Mouse (Mus musculus) adrenal gland, postnatal 25 days (tissue): ENCODE results near the gene Gabrb3. TPM values are rescaled to one million over a fixed set of nuclear protein-coding genes. Genes with fewer than 3 reads are reported as not detected.
"Not testable (repeated sequence)": the region's sequence is repeated elsewhere in the genome, so short reads cannot be mapped to it uniquely, and the experiment has no call there.

Source experiments
- DNase-seq: peaks from one replicate; pipeline ENCODE4 v3.0.0; 2021; ENCODE audit warnings: mixed read lengths
- microRNA-seq, 2 experiments: library from miRNA; unstranded; fragments of <30 nt; microRNA quantifications; one replicate each; pipeline ENCODE4 v1.2.0; 2021
- total RNA-seq: library from RNA; stranded (reverse); gene quantifications from 2 replicates; pipeline ENCODE4 v1.2.3, GENCODE M21; 2021

Gene Gabrb3
- total RNA-seq, 1 experiment from 2014 or later, result 12.3 TPM

- DNase-seq, result peak; percentile 2
Measured at GRCm38 (mm10) chr7:57706976-57707740, 287.7 kb downstream of the Gabrb3 start.

DNA sequence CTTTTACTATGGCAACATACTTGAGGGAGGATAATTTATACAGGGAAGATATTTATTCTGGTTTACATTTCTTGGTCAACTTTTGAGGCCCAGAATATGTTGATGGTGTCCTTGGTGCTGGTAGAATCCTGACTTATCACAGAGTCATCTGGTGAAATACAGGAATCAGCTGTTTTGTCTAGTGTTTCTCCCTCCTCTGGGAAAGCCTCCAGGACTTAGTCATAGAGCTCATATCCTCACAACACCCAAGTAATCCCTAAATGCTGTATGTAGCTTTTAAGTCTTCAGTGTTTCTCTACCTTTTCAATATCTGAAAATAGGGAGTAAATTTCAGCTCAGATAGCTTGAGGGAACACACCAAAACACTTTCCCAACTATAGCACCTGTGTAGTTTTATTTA, 292.2 kb downstream of the Gabrb3 start:
- no peak for DNase-seq

GRCm38 (mm10) chr7:57746836-57747235, 327.3 kb downstream of the Gabrb3 start:
- no peak for DNase-seq

GRCm38 (mm10) chr7:57760466-57760865, 341.0 kb downstream of the Gabrb3 start:
- no peak for DNase-seq

DNA sequence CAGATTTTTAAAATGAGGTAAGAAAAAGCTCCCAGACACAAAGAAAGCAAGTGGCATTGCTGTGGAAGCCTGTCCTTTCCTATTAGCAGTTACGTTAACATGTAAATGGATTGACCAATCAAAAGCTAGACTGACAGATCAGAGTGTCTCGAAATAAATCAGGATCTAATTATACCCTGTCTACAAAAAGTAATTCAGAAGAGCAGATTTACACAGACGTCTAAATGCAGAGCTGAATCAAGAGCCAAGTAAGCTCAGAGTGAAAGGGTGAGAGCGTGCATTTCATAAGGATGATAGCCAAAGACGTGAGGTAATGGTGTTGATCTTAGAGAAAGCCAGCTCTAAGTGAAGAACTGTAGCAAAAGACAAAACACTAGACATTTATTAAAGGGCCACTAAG, 359.3 kb downstream of the Gabrb3 start:
- DNase-seq, result no peak

GRCm38 (mm10) chr7:57786102-57786501, 366.6 kb downstream of the Gabrb3 start:
- DNase-seq, result not testable (repeated sequence)

DNA sequence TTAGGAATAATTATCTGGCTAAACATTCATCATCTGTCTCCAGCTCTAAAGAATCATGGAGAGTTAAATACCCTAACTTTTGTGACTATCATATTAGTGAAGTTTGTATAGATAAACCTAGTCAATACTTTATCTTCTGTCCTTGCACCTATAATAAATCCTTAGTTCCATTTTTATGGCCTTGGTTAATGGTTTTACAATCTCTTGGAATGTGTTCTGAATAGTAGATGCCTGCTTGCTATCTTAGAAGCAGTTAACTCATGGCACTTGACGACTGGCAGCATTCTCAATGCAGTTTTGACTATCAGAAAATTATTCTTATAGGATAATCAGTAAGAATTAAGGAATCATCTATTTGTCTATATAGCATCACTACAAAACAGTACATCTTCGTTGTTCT, 368.0 kb downstream of the Gabrb3 start:
- no peak for DNase-seq

DNA sequence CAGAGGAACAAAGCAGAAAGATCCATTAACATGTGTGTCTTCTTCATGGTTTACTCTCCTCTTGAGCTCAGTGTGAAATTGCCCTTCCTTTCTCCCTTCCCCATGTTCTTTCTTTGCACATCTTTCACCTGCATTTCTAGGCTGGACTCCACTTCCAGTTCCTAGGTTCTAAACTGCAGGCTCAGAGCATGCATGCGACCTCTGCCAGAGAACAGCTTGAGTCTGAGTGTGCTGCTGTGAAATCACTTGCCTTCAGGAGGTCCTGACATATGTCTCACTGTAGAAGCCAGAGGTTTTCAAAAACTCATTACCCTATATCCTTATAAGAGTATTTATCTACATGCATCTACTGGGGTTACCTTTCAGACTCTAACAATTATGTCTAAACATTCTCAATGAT, 383.8 kb downstream of the Gabrb3 start:
- DNase-seq, result no peak

DNA sequence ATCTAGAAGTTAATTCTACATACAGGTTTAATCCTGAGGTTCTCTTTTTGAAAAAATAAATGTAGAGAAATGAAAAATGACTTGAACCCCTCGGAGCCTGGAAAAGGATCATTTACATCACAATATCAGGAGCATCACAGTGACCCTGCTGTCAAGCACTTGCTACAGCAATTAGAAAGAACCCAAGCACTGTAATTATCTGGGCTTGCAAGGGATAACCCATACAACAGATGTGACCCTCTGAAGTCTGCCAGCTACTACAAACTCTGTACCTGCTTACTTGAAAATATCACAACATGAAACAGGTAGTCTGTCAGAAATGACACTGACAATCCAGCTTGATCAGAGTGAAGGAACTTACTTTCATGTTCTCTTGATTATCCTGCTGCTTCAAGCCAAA, 394.2 kb downstream of the Gabrb3 start:
- no peak for DNase-seq

- no peak for DNase-seq
Measured at GRCm38 (mm10) chr7:57842383-57842896, 422.9 kb downstream of the Gabrb3 start.

GRCm38 (mm10) chr7:57867951-57868350, 448.5 kb downstream of the Gabrb3 start:
- peak; percentile 4 for DNase-seq

Small RNA genes within 50 kb of the gene (microRNA-seq; reads per million reads assigned to microRNA genes)
- 0 reads per million in 2 experiments for gene Mir6389

Other genes with a start within 250 kb of the Gabrb3 start
- gene Gabrg3, start 32.5 kb upstream of the Gabrb3 start, total RNA-seq, result 4.0 and 4.3 TPM in 2 replicates
- gene Gabra5, start 90.4 kb downstream of the Gabrb3 start, total RNA-seq, result 0.18 TPM in 1 of 2 replicates, not detected in the other